Mouse (Mus musculus): ENCODE data around the gene Ccnq. TPM values are rescaled to one million over a fixed set of nuclear protein-coding genes. Genes with fewer than 3 reads are reported as not detected.

Gene Ccnq
- polyA plus RNA-seq, 1 experiment from 2014 or later: 31.5 TPM

GRCm38 (mm10) chr11:78791582-78791981 lies 40.1 kb upstream of the Ccnq start:
- Histone ChIP-seq H3K27me3 (replicated peaks; ENCODE audit: insufficient read depth, low read length) (no peaks in the 10 kb centered on the region), H3K9me3 (ENCODE audit: low read length) (no peaks in the 10 kb centered on the region), H3K4me3 (ENCODE audit: low read depth, low read length) (no peak overlapping the region), H3K36me3 (ENCODE audit: insufficient read depth, low read length) (no peaks in the 10 kb centered on the region), H3K4me1 (ENCODE audit: insufficient read depth, low read depth, low read length) (no peaks in the 10 kb centered on the region), H3K27ac (ENCODE audit: low read length) (no peak overlapping the region), H3K4me2 (replicated peaks; ENCODE audit: low read depth, low read length) (no peak overlapping the region), H3K9ac (replicated peaks; ENCODE audit: low read depth) (no peak overlapping the region)
- DNase-seq (ENCODE audit: low spot score) (peak; percentile 89), ATAC-seq (peak; percentile 83)
- TF ChIP-seq CTCF (IDR thresholded peaks at IDR 0.05): no peak
- 20% methylated on average over 4 of the region's 4 CpGs for WGBS

GRCm38 (mm10) chr11:78789370-78790060 lies 38.0 kb upstream of the Ccnq start:
- WGBS: 86% methylated on average over 11 of the region's 11 CpGs

GRCm38 (mm10) chr11:78786013-78786431 lies 34.5 kb upstream of the Ccnq start:
- H3K9me3 ChIP-seq (ENCODE audit: low read length): no peaks in the 10 kb centered on the region
- TF ChIP-seq CTCF (IDR thresholded peaks at IDR 0.05) (no peak), EP300 (IDR thresholded peaks at IDR 0.05) (no peak)
- no peak overlapping the region for H3K4me2 ChIP-seq (replicated peaks; ENCODE audit: low read depth, low read length)
- H3K36me3 ChIP-seq (ENCODE audit: insufficient read depth, low read length): no peaks in the 10 kb centered on the region
- ATAC-seq: no peak
- DNase-seq (ENCODE audit: low spot score): no peak
- no peaks in the 10 kb centered on the region for H3K4me1 ChIP-seq (ENCODE audit: insufficient read depth, low read depth, low read length)
- H3K27ac ChIP-seq (ENCODE audit: low read length): no peak overlapping the region
- H3K4me3 ChIP-seq (ENCODE audit: low read depth, low read length): no peak overlapping the region
- 22% methylated on average over 7 of the region's 7 CpGs for WGBS
- no peak overlapping the region for H3K9ac ChIP-seq (replicated peaks; ENCODE audit: low read depth)
- no peaks in the 10 kb centered on the region for H3K27me3 ChIP-seq (replicated peaks; ENCODE audit: insufficient read depth, low read length)

More at GRCm38 (mm10) chr11:78789370-78790060, 38.0 kb upstream of the Ccnq start:
- Histone ChIP-seq H3K27me3 (replicated peaks; ENCODE audit: insufficient read depth, low read length) (no peaks in the 10 kb centered on the region), H3K4me1 (ENCODE audit: insufficient read depth, low read depth, low read length) (no peaks in the 10 kb centered on the region), H3K4me3 (ENCODE audit: low read depth, low read length) (no peak overlapping the region), H3K9me3 (ENCODE audit: low read length) (no peaks in the 10 kb centered on the region), H3K4me2 (replicated peaks; ENCODE audit: low read depth, low read length) (no peak overlapping the region), H3K36me3 (ENCODE audit: insufficient read depth, low read length) (no peaks in the 10 kb centered on the region), H3K27ac (ENCODE audit: low read length) (no peak overlapping the region), H3K9ac (replicated peaks; ENCODE audit: low read depth) (no peak overlapping the region)
- TF ChIP-seq CTCF (IDR thresholded peaks at IDR 0.05): no peak
- TF ChIP-seq EP300 (IDR thresholded peaks at IDR 0.05): no peak
- DNase-seq (ENCODE audit: low spot score) (no peak), ATAC-seq (no peak)

- 69% methylated on average over 9 of the region's 9 CpGs for WGBS
- TF ChIP-seq EP300 (IDR thresholded peaks at IDR 0.05) (no peak), CTCF (IDR thresholded peaks at IDR 0.05) (no peak)
Observed at GRCm38 (mm10) chr11:78782791-78783347, 31.3 kb upstream of the Ccnq start.

GRCm38 (mm10) chr11:78782326-78782725 lies 30.8 kb upstream of the Ccnq start:
- Histone ChIP-seq H3K4me1 (ENCODE audit: insufficient read depth, low read depth, low read length) (no peaks in the 10 kb centered on the region), H3K9ac (replicated peaks; ENCODE audit: low read depth) (no peak overlapping the region), H3K27ac (ENCODE audit: low read length) (no peak overlapping the region), H3K27me3 (replicated peaks; ENCODE audit: insufficient read depth, low read length) (no peaks in the 10 kb centered on the region), H3K9me3 (ENCODE audit: low read length) (no peaks in the 10 kb centered on the region), H3K4me3 (ENCODE audit: low read depth, low read length) (no peak overlapping the region), H3K36me3 (ENCODE audit: insufficient read depth, low read length) (no peaks in the 10 kb centered on the region), H3K4me2 (replicated peaks; ENCODE audit: low read depth, low read length) (no peak overlapping the region)
- 59% methylated on average over 5 of the region's 5 CpGs for WGBS
- ATAC-seq (no peak), DNase-seq (ENCODE audit: low spot score) (no peak)
- no peak for TF ChIP-seq CTCF (IDR thresholded peaks at IDR 0.05)
- no peak for TF ChIP-seq EP300 (IDR thresholded peaks at IDR 0.05)

More at GRCm38 (mm10) chr11:78782791-78783347, 31.3 kb upstream of the Ccnq start:
- Histone ChIP-seq H3K27ac (ENCODE audit: low read length) (no peak overlapping the region), H3K4me3 (ENCODE audit: low read depth, low read length) (no peak overlapping the region), H3K9me3 (ENCODE audit: low read length) (no peaks in the 10 kb centered on the region), H3K4me2 (replicated peaks; ENCODE audit: low read depth, low read length) (no peak overlapping the region), H3K27me3 (replicated peaks; ENCODE audit: insufficient read depth, low read length) (no peaks in the 10 kb centered on the region), H3K36me3 (ENCODE audit: insufficient read depth, low read length) (no peaks in the 10 kb centered on the region), H3K4me1 (ENCODE audit: insufficient read depth, low read depth, low read length) (no peaks in the 10 kb centered on the region), H3K9ac (replicated peaks; ENCODE audit: low read depth) (no peak overlapping the region)
- no peak for ATAC-seq
- no peak for DNase-seq (ENCODE audit: low spot score)

- 62% methylated on average over 3 of the region's 3 CpGs for WGBS
- H3K4me2 ChIP-seq (replicated peaks; ENCODE audit: low read depth, low read length): no peak overlapping the region
- H3K9ac ChIP-seq (replicated peaks; ENCODE audit: low read depth): no peak overlapping the region
- ATAC-seq: no peak
- no peaks in the 10 kb centered on the region for H3K27me3 ChIP-seq (replicated peaks; ENCODE audit: insufficient read depth, low read length)
- no peak for TF ChIP-seq CTCF (IDR thresholded peaks at IDR 0.05)
- H3K4me3 ChIP-seq (ENCODE audit: low read depth, low read length): no peak overlapping the region
- no peaks in the 10 kb centered on the region for H3K4me1 ChIP-seq (ENCODE audit: insufficient read depth, low read depth, low read length)
- no peaks in the 10 kb centered on the region for H3K36me3 ChIP-seq (ENCODE audit: insufficient read depth, low read length)
- no peak overlapping the region for H3K27ac ChIP-seq (ENCODE audit: low read length)
- DNase-seq (ENCODE audit: low spot score): no peak
- no peaks in the 10 kb centered on the region for H3K9me3 ChIP-seq (ENCODE audit: low read length)
Observed at GRCm38 (mm10) chr11:78780571-78780970, 29.0 kb upstream of the Ccnq start.
